ENCODE assay signal across 20 mouse cellular contexts in the genomic region with DNA sequence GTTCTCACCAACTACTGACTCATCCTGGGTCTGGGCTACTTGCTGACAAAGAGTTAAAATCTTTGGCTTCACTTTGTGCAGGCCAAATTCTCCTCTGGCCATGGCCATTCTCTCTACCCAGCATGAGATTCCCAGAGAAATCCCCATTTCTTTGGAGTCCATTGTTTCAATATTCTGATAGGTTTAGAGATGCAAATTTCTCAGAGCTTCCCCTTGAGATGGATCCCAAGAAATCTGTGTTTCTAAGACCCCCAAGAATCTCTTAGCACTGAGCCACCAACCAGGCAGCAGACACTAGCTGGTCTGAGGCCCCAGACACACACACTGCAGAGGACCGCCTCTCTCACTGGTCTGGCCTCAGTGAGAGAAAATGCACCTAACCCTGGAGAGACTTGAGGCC.
DNase-seq lines count a peak whose midpoint lies in the region; ATAC-seq and TF ChIP-seq lines count a peak whose summit lies in the region.
"Had no signal": no experiment of that assay in that cellular context is flagged by ENCODE, and none has a peak within 500 bp of the region (broad histone marks: within the 10 kb centered on the region; RNA-seq: fewer than 3 reads in every experiment).

No protein-coding gene starts in this region.

- H3K4me1 ChIP-seq in ES-Bruce4 (ENCODE audit: control insufficient read depth, insufficient read depth, low read length) = no peaks in the 10 kb centered on the region
- H3K4me1 ChIP-seq: embryonic facial prominence, embryonic 12.5 days; forebrain, embryonic 13.5 days; forebrain, embryonic 15.5 days had no signal

- no peak overlapping the region for H3K27ac ChIP-seq in ES-Bruce4 (ENCODE audit: insufficient read depth, low read length)
- H3K27ac ChIP-seq: embryonic facial prominence, embryonic 10.5 days; embryonic facial prominence, embryonic 12.5 days; forebrain, embryonic 13.5 days; forebrain, embryonic 15.5 days had no signal

- no peaks in the 10 kb centered on the region; the same call in 1 of the 2 replicates for H3K27me3 ChIP-seq in ES-Bruce4 (ENCODE audit: control insufficient read depth, insufficient read depth, low read length, poor library complexity, severe bottlenecking)
- H3K27me3 ChIP-seq: CH12.LX; embryonic facial prominence, embryonic 12.5 days; forebrain, embryonic 13.5 days; forebrain, embryonic 15.5 days had no signal

- no peak overlapping the region for H3K4me3 ChIP-seq in ES-Bruce4 (ENCODE audit: low read depth, low read length)
- H3K4me3 ChIP-seq: embryonic facial prominence, embryonic 10.5 days; embryonic facial prominence, embryonic 12.5 days; forebrain, embryonic 13.5 days; forebrain, embryonic 15.5 days had no signal

- TF ChIP-seq EP300 in ES-Bruce4 (IDR thresholded peaks at IDR 0.05; ENCODE audit: insufficient read depth, low read depth, low read length) = 0 out of 2 replicates have a peak, but pooled peaks have one; percentile 17

- TF ChIP-seq CTCF in ES-Bruce4 (IDR thresholded peaks at IDR 0.05; ENCODE audit: low read depth, low read length) = no peak

- H3K9me3 ChIP-seq in ES-Bruce4 (replicated peaks; ENCODE audit: control insufficient read depth, insufficient read depth, low read length, poor library complexity, severe bottlenecking) = no peaks in the 10 kb centered on the region
- H3K9me3 ChIP-seq: embryonic facial prominence, embryonic 10.5 days; embryonic facial prominence, embryonic 12.5 days; forebrain, embryonic 13.5 days; forebrain, embryonic 15.5 days had no signal

- no peak for TF ChIP-seq POLR2A in ES-Bruce4 (IDR thresholded peaks at IDR 0.05; ENCODE audit: insufficient read depth, low read length)

- no peaks in the 10 kb centered on the region for H3K36me3 ChIP-seq in ES-Bruce4 (ENCODE audit: control insufficient read depth, insufficient read depth, low read length, poor library complexity, severe bottlenecking)
- H3K36me3 ChIP-seq: embryonic facial prominence, embryonic 12.5 days; forebrain, embryonic 15.5 days had no signal

- no peak overlapping the region for H3K9ac ChIP-seq in ES-Bruce4 (ENCODE audit: low read depth, poor library complexity, severe bottlenecking)
- H3K9ac ChIP-seq: embryonic facial prominence, embryonic 12.5 days; forebrain, embryonic 13.5 days; forebrain, embryonic 15.5 days; forebrain, postnatal 0 days had no signal

- peak; percentile 92 for DNase-seq in ES-CJ7 (ENCODE audit: low read depth, low spot score)
- peak; percentile 95 for DNase-seq in R1 (ENCODE audit: low read depth, low spot score)
- no peak for DNase-seq in adrenal gland, postnatal 4 days (ENCODE audit: low spot score in 2 of 2)
- no peak for DNase-seq in layer of hippocampus, postnatal 36 days
- DNase-seq: adrenal gland, adult 2 months; adrenal gland, postnatal 10 days; adrenal gland, postnatal 25 days; cerebellum, adult 11-12 months; cerebellum, adult 2 months; cerebellum, adult 9-10 months; cerebellum, postnatal 10 days; cerebellum, postnatal 25 days; forebrain, postnatal 0 days had no signal

- no peak for ATAC-seq in CD4-positive, CD25-positive, alpha-beta regulatory T cell, adult 4 months
- ATAC-seq: forebrain, embryonic 13.5 days; forebrain, embryonic 15.5 days; forebrain, postnatal 0 days had no signal

Comparison
In these comparisons a context has a peak if more than half of its experiments do, and no peak if none do; other contexts are left out.
1. DNase-seq: peak in ES-CJ7 (single experiment) and R1 (single experiment); none in adrenal gland, postnatal 4 days (0 of 2) and layer of hippocampus, postnatal 36 days (0 of 2).